Mouse (Mus musculus): ENCODE measurements around the gene Nr2c2ap. TPM values are rescaled to one million over a fixed set of nuclear protein-coding genes. Genes with fewer than 3 reads are reported as not detected.
A peak's percentile ranks its signal among the peaks of the same experiment; 100 is the strongest.

The Nr2c2ap gene
- polyA plus RNA-seq, 1 experiment: 29.5 TPM

GRCm38 (mm10) chr8:70089296-70089960 lies 41.7 kb upstream of the Nr2c2ap start:
- TF ChIP-seq CTCF (IDR thresholded peaks at IDR 0.05; ENCODE audit: control insufficient read depth, insufficient read depth, low read length): no peak
- no peak overlapping the region for H3K27ac ChIP-seq (ENCODE audit: control insufficient read depth, insufficient read depth, low read depth, low read length, poor library complexity)
- 65% methylated on average over 9 of the region's 9 CpGs for WGBS
- no peak overlapping the region for H3K4me3 ChIP-seq (replicated peaks; ENCODE audit: control insufficient read depth, low read depth, low read length)
- no peaks in the 10 kb centered on the region for H3K4me1 ChIP-seq (ENCODE audit: control insufficient read depth, insufficient read depth, low read length)

- no peak overlapping the region for H3K4me3 ChIP-seq (replicated peaks; ENCODE audit: control insufficient read depth, low read depth, low read length)
- no peaks in the 10 kb centered on the region for H3K4me1 ChIP-seq (ENCODE audit: control insufficient read depth, insufficient read depth, low read length)
- WGBS: 74% methylated on average over 8 of the region's 8 CpGs
- H3K27ac ChIP-seq (ENCODE audit: control insufficient read depth, insufficient read depth, low read depth, low read length, poor library complexity): no peak overlapping the region
- TF ChIP-seq POLR2A (IDR thresholded peaks at IDR 0.05; ENCODE audit: borderline replicate concordance, control insufficient read depth, low read depth, low read length): no peak
- no peak for TF ChIP-seq CTCF (IDR thresholded peaks at IDR 0.05; ENCODE audit: control insufficient read depth, insufficient read depth, low read length)
Observed at GRCm38 (mm10) chr8:70092786-70093185, 38.3 kb upstream of the Nr2c2ap start.

- 59% methylated on average over 8 of the region's 8 CpGs for WGBS
- Histone ChIP-seq H3K4me1 (ENCODE audit: control insufficient read depth, insufficient read depth, low read length) (no peaks in the 10 kb centered on the region), H3K27ac (ENCODE audit: control insufficient read depth, insufficient read depth, low read depth, low read length, poor library complexity) (no peak overlapping the region), H3K4me3 (replicated peaks; ENCODE audit: control insufficient read depth, low read depth, low read length) (no peak overlapping the region)
- TF ChIP-seq CTCF (IDR thresholded peaks at IDR 0.05; ENCODE audit: control insufficient read depth, insufficient read depth, low read length) (no peak), POLR2A (IDR thresholded peaks at IDR 0.05; ENCODE audit: borderline replicate concordance, control insufficient read depth, low read depth, low read length) (no peak)
Observed at GRCm38 (mm10) chr8:70099276-70099675, 31.9 kb upstream of the Nr2c2ap start.

GRCm38 (mm10) chr8:70100241-70100640 lies 30.9 kb upstream of the Nr2c2ap start:
- no peak overlapping the region for H3K27ac ChIP-seq (ENCODE audit: control insufficient read depth, insufficient read depth, low read depth, low read length, poor library complexity)
- 76% methylated on average over 8 of the region's 8 CpGs for WGBS
- no peaks in the 10 kb centered on the region for H3K4me1 ChIP-seq (ENCODE audit: control insufficient read depth, insufficient read depth, low read length)
- no peak for TF ChIP-seq POLR2A (IDR thresholded peaks at IDR 0.05; ENCODE audit: borderline replicate concordance, control insufficient read depth, low read depth, low read length)
- no peak for TF ChIP-seq CTCF (IDR thresholded peaks at IDR 0.05; ENCODE audit: control insufficient read depth, insufficient read depth, low read length)
- no peak overlapping the region for H3K4me3 ChIP-seq (replicated peaks; ENCODE audit: control insufficient read depth, low read depth, low read length)

- TF ChIP-seq POLR2A (IDR thresholded peaks at IDR 0.05; ENCODE audit: borderline replicate concordance, control insufficient read depth, low read depth, low read length): no peak
- peak; percentile 89 for TF ChIP-seq CTCF (IDR thresholded peaks at IDR 0.05; ENCODE audit: control insufficient read depth, insufficient read depth, low read length)
- whole genome bisulfite sequencing: 11% methylated on average over 6 of the region's 6 CpGs
- peaks cover under 1% of the 10 kb centered on the region for H3K4me1 ChIP-seq (ENCODE audit: control insufficient read depth, insufficient read depth, low read length)
- no peak overlapping the region for H3K27ac ChIP-seq (ENCODE audit: control insufficient read depth, insufficient read depth, low read depth, low read length, poor library complexity)
- H3K4me3 ChIP-seq (replicated peaks; ENCODE audit: control insufficient read depth, low read depth, low read length): no peak overlapping the region
Observed at GRCm38 (mm10) chr8:70104506-70104905, 26.6 kb upstream of the Nr2c2ap start.

GRCm38 (mm10) chr8:70104922-70105321 lies 26.2 kb upstream of the Nr2c2ap start:
- TF ChIP-seq POLR2A (IDR thresholded peaks at IDR 0.05; ENCODE audit: borderline replicate concordance, control insufficient read depth, low read depth, low read length): no peak
- TF ChIP-seq CTCF (IDR thresholded peaks at IDR 0.05; ENCODE audit: control insufficient read depth, insufficient read depth, low read length): no peak
- 45% methylated on average over 7 of the region's 7 CpGs for WGBS
- Histone ChIP-seq H3K4me1 (ENCODE audit: control insufficient read depth, insufficient read depth, low read length) (peaks cover 2% of the 10 kb centered on the region), H3K4me3 (replicated peaks; ENCODE audit: control insufficient read depth, low read depth, low read length) (no peak overlapping the region), H3K27ac (ENCODE audit: control insufficient read depth, insufficient read depth, low read depth, low read length, poor library complexity) (no peak overlapping the region)

GRCm38 (mm10) chr8:70110451-70110850 lies 20.7 kb upstream of the Nr2c2ap start:
- H3K4me1 ChIP-seq (ENCODE audit: control insufficient read depth, insufficient read depth, low read length): peaks cover 2% of the 10 kb centered on the region
- 72% methylated on average over 2 of the region's 2 CpGs for WGBS
- H3K27ac ChIP-seq (ENCODE audit: control insufficient read depth, insufficient read depth, low read depth, low read length, poor library complexity): no peak overlapping the region
- TF ChIP-seq POLR2A (IDR thresholded peaks at IDR 0.05; ENCODE audit: borderline replicate concordance, control insufficient read depth, low read depth, low read length) (no peak), CTCF (IDR thresholded peaks at IDR 0.05; ENCODE audit: control insufficient read depth, insufficient read depth, low read length) (no peak)
- no peak overlapping the region for H3K4me3 ChIP-seq (replicated peaks; ENCODE audit: control insufficient read depth, low read depth, low read length)

GRCm38 (mm10) chr8:70111192-70111795 lies 19.8 kb upstream of the Nr2c2ap start:
- peaks cover 2% of the 10 kb centered on the region; the same call in 1 of the 2 replicates for H3K4me1 ChIP-seq (ENCODE audit: control insufficient read depth, insufficient read depth, low read length)
- TF ChIP-seq POLR2A (IDR thresholded peaks at IDR 0.05; ENCODE audit: borderline replicate concordance, control insufficient read depth, low read depth, low read length) (no peak), CTCF (IDR thresholded peaks at IDR 0.05; ENCODE audit: control insufficient read depth, insufficient read depth, low read length) (no peak)
- no peak overlapping the region for H3K27ac ChIP-seq (ENCODE audit: control insufficient read depth, insufficient read depth, low read depth, low read length, poor library complexity)
- WGBS: 58% methylated on average over 23 of the region's 23 CpGs
- H3K4me3 ChIP-seq (replicated peaks; ENCODE audit: control insufficient read depth, low read depth, low read length): no peak overlapping the region

Data from bone marrow, adult 2 months (tissue).